10 mouse cellular contexts compared by ENCODE assay signal in genomic region chr11:19822991-19823390, GRCm38 (mm10).
A peak's percentile ranks its signal among the peaks of the same experiment; 100 is the strongest.
DNase-seq lines count a peak whose midpoint lies in the region; ATAC-seq and TF ChIP-seq lines count a peak whose summit lies in the region.
"Had no signal": no experiment of that assay in that cellular context is flagged by ENCODE, and none has a peak within 500 bp of the region (broad histone marks: within the 10 kb centered on the region; RNA-seq: fewer than 3 reads in every experiment).

No protein-coding gene starts in this region.

- TF ChIP-seq CTCF in hindbrain, postnatal 0 days (IDR thresholded peaks at IDR 0.05; ENCODE audit: low read depth): no peak

- H3K4me3 ChIP-seq in heart, embryonic 15.5 days: no peak overlapping the region
- no peak overlapping the region for H3K4me3 ChIP-seq in neural tube, embryonic 11.5 days (ENCODE audit: low read depth, low read length)
- H3K4me3 ChIP-seq in hindbrain, postnatal 0 days (ENCODE audit: low read length): no peak overlapping the region
- no peak overlapping the region for H3K4me3 ChIP-seq in neural tube, embryonic 14.5 days (ENCODE audit: low read depth, low read length)
- H3K4me3 ChIP-seq: liver, embryonic 15.5 days had no signal

- 69% methylated on average over 5 of the region's 5 CpGs for WGBS in heart, embryonic 15.5 days
- 83% methylated on average over 5 of the region's 5 CpGs for WGBS in neural tube, embryonic 11.5 days
- WGBS in hindbrain, postnatal 0 days: 54% methylated on average over 5 of the region's 5 CpGs
- 85% methylated on average over 5 of the region's 5 CpGs for WGBS in neural tube, embryonic 14.5 days

- H3K9ac ChIP-seq in heart, embryonic 15.5 days: no peak overlapping the region
- no peak overlapping the region for H3K9ac ChIP-seq in neural tube, embryonic 11.5 days (ENCODE audit: low read length)
- no peak overlapping the region for H3K9ac ChIP-seq in hindbrain, postnatal 0 days (replicated peaks; ENCODE audit: low read length)
- no peak overlapping the region for H3K9ac ChIP-seq in neural tube, embryonic 14.5 days (replicated peaks; ENCODE audit: low read depth, low read length)
- H3K9ac ChIP-seq: liver, embryonic 15.5 days had no signal

- intact Hi-C loops in heart, postnatal 10 days (cut with DNase I): loop anchor here (10.0 kb wide), 1 partner anchor 422 kb away; the partner anchor contains the start of gene Cep68

- H3K27ac ChIP-seq in heart, embryonic 15.5 days: no peak overlapping the region
- H3K27ac ChIP-seq in neural tube, embryonic 11.5 days (ENCODE audit: low read depth, low read length): no peak overlapping the region
- no peak overlapping the region for H3K27ac ChIP-seq in hindbrain, postnatal 0 days
- no peak overlapping the region for H3K27ac ChIP-seq in neural tube, embryonic 14.5 days (ENCODE audit: low read depth, low read length)
- H3K27ac ChIP-seq: liver, embryonic 15.5 days had no signal

- H3K4me2 ChIP-seq in heart, embryonic 15.5 days: peak overlapping the region; percentile 12; the same call in 1 of the 2 replicates
- no peak overlapping the region for H3K4me2 ChIP-seq in neural tube, embryonic 11.5 days (ENCODE audit: low read depth)
- no peak overlapping the region for H3K4me2 ChIP-seq in hindbrain, postnatal 0 days (ENCODE audit: low read depth, low read length)
- no peak overlapping the region for H3K4me2 ChIP-seq in neural tube, embryonic 14.5 days (ENCODE audit: low read depth, low read length)
- H3K4me2 ChIP-seq: liver, embryonic 15.5 days had no signal

- no peaks in the 10 kb centered on the region for H3K9me3 ChIP-seq in heart, embryonic 15.5 days (replicated peaks)
- no peaks in the 10 kb centered on the region for H3K9me3 ChIP-seq in neural tube, embryonic 11.5 days (ENCODE audit: control insufficient read depth, low read length)
- H3K9me3 ChIP-seq in hindbrain, postnatal 0 days (ENCODE audit: low read length): no peaks in the 10 kb centered on the region
- no peaks in the 10 kb centered on the region for H3K9me3 ChIP-seq in neural tube, embryonic 14.5 days (ENCODE audit: control insufficient read depth, low read length)
- H3K9me3 ChIP-seq: liver, embryonic 15.5 days had no signal

- no peak for DNase-seq in heart, postnatal 10 days
- no peak for DNase-seq in neural tube, embryonic 11.5 days (ENCODE audit: low spot score)
- DNase-seq in neural tube, embryonic 10.5 days (ENCODE audit: extremely low spot score, low spot score): no peak
- no peak for DNase-seq in hindbrain, postnatal 0 days (ENCODE audit: low spot score)
- no peak for DNase-seq in spleen, adult 18-20 months

- H3K36me3 ChIP-seq in heart, embryonic 15.5 days: no peaks in the 10 kb centered on the region
- no peaks in the 10 kb centered on the region for H3K36me3 ChIP-seq in neural tube, embryonic 11.5 days (ENCODE audit: control insufficient read depth, insufficient read depth, low read length)
- H3K36me3 ChIP-seq in hindbrain, postnatal 0 days (ENCODE audit: insufficient read depth, low read length): no peaks in the 10 kb centered on the region
- no peaks in the 10 kb centered on the region for H3K36me3 ChIP-seq in neural tube, embryonic 14.5 days (ENCODE audit: control insufficient read depth, insufficient read depth, low read length)
- H3K36me3 ChIP-seq: liver, embryonic 15.5 days had no signal

- H3K27me3 ChIP-seq in heart, embryonic 15.5 days: no peaks in the 10 kb centered on the region
- no peaks in the 10 kb centered on the region for H3K27me3 ChIP-seq in neural tube, embryonic 11.5 days (ENCODE audit: control insufficient read depth, insufficient read depth, low read length)
- no peaks in the 10 kb centered on the region for H3K27me3 ChIP-seq in hindbrain, postnatal 0 days (ENCODE audit: insufficient read depth, low read length)
- H3K27me3 ChIP-seq in neural tube, embryonic 14.5 days (ENCODE audit: control insufficient read depth, insufficient read depth, low read length): no peaks in the 10 kb centered on the region
- H3K27me3 ChIP-seq: liver, embryonic 15.5 days had no signal

- peaks cover 9% of the 10 kb centered on the region; the same call in 1 of the 2 replicates for H3K4me1 ChIP-seq in heart, embryonic 15.5 days (replicated peaks)
- no peaks in the 10 kb centered on the region for H3K4me1 ChIP-seq in neural tube, embryonic 11.5 days (ENCODE audit: control insufficient read depth, insufficient read depth, low read length)
- no peaks in the 10 kb centered on the region for H3K4me1 ChIP-seq in hindbrain, postnatal 0 days (ENCODE audit: insufficient read depth, low read length)
- no peaks in the 10 kb centered on the region for H3K4me1 ChIP-seq in neural tube, embryonic 14.5 days (ENCODE audit: control insufficient read depth, insufficient read depth, low read length)
- H3K4me1 ChIP-seq: liver, embryonic 15.5 days had no signal

- ATAC-seq in heart, embryonic 15.5 days (replicated peaks; ENCODE audit: insufficient number of reproducible peaks, insufficient read depth, low FRiP score, low read depth): no peak
- ATAC-seq in neural tube, embryonic 11.5 days (ENCODE audit: insufficient read depth, low FRiP score, low TSS enrichment): peak; percentile 39; the same call in 1 of the 2 replicates
- peak; percentile 36 for ATAC-seq in hindbrain, postnatal 0 days
- peak; percentile 59; the same call in 1 of the 2 replicates for ATAC-seq in neural tube, embryonic 14.5 days (ENCODE audit: low read depth)
- ATAC-seq in monocyte, adult 5-6 weeks (replicated peaks; ENCODE audit: insufficient number of reproducible peaks, low FRiP score, low TSS enrichment, poor library complexity, severe bottlenecking): no peak
- ATAC-seq: Patski had no signal

Comparison
In these comparisons a context has a peak if more than half of its experiments do, and no peak if none do; other contexts are left out.
1. ATAC-seq: peak in neural tube, embryonic 11.5 days (single experiment), hindbrain, postnatal 0 days (single experiment) and neural tube, embryonic 14.5 days (single experiment); none in heart, embryonic 15.5 days (single experiment) and monocyte, adult 5-6 weeks (single experiment).